Mouse (Mus musculus) limb, embryonic 15.5 days (tissue): ENCODE measurements around the gene 9530003J23Rik. TPM values are rescaled to one million over a fixed set of nuclear protein-coding genes. Genes with fewer than 3 reads are reported as not detected.
"Not testable (repeated sequence)": the region's sequence is repeated elsewhere in the genome, so short reads cannot be mapped to it uniquely, and the experiment has no call there.

Experiments used
- ATAC-seq: fragments of 200-750 bp; cut with Nextera tagmentation; 2 replicates; pipeline ENCODE4 v1.8.0; 2017; ENCODE audit warnings: low read depth, moderate TSS enrichment; ENCODE audit not compliant: insufficient number of reproducible peaks, low FRiP score, low TSS enrichment
- H3K27ac ChIP-seq: fragments of 300-500 bp; sonication (generic); 2 replicates; pipeline ENCODE4 v1.5.1; 2015; ENCODE audit warnings: moderate library complexity, mild to moderate bottlenecking, inconsistent platforms
- H3K27me3 ChIP-seq: fragments of 300-500 bp; sonication (generic); 2 replicates; pipeline ENCODE4 v1.6.1; 2015; ENCODE audit warnings: inconsistent platforms
- H3K36me3 ChIP-seq: fragments of 300-500 bp; sonication (generic); 2 replicates; pipeline ENCODE4 v1.6.1; 2015; ENCODE audit warnings: inconsistent platforms
- H3K4me1 ChIP-seq: fragments of 300-500 bp; sonication (generic); 2 replicates; pipeline ENCODE4 v1.6.1; 2015; ENCODE audit warnings: inconsistent platforms
- H3K4me2 ChIP-seq: fragments of 300-500 bp; sonication (generic); 2 replicates; pipeline ENCODE4 v1.6.1; 2015; ENCODE audit warnings: mild to moderate bottlenecking, inconsistent platforms
- H3K4me3 ChIP-seq: fragments of 300-500 bp; sonication (generic); 2 replicates; pipeline ENCODE4 v1.5.1; 2015; ENCODE audit warnings: mild to moderate bottlenecking, inconsistent platforms
- H3K9ac ChIP-seq: fragments of 300-500 bp; sonication (generic); 2 replicates; pipeline ENCODE4 v1.6.1; 2015; ENCODE audit warnings: inconsistent platforms
- H3K9me3 ChIP-seq: fragments of 300-500 bp; sonication (generic); 2 replicates; pipeline ENCODE4 v1.6.1; 2016; ENCODE audit warnings: inconsistent platforms
- WGBS: fragments of 180-500 bp; shearing (Covaris S2); methylation state at CpG from one replicate; pipeline ENCODE4 v1.1.7; 2015; 5-methylcytosine and 5-hydroxymethylcytosine counted together
- polyA plus RNA-seq: library from polyadenylated mRNA; unstranded; fragments of >200 nt; fragmentation: Nextera tagmentation; extraction: Ambion mirVana; gene quantifications from 2 replicates; pipeline ENCODE4 v1.2.1, GENCODE M21; 2015

9530003J23Rik gene
- polyA plus RNA-seq = not detected in 2 replicates

GRCm38 (mm10) chr10:117238603-117239002 lies at the start of gene 9530003J23Rik:
TSS of gene 9530003J23Rik (minus strand) at chr10:117238703.
- H3K9ac ChIP-seq = no peak within 1 kb of the TSS
- H3K9me3 ChIP-seq = no peaks in the 10 kb centered on the region
- H3K27ac ChIP-seq = no peak within 1 kb of the TSS
- no peaks in the 10 kb centered on the region for H3K27me3 ChIP-seq
- H3K4me3 ChIP-seq = no peak within 1 kb of the TSS
- WGBS = 88% methylated on average over 12 of the region's 12 CpGs
- H3K4me1 ChIP-seq = 0 out of 2 replicates have a peak, but pooled peaks cover 3% of the 10 kb centered on the region
- no peak within 1 kb of the TSS for H3K4me2 ChIP-seq
- no peaks in the 10 kb centered on the region for H3K36me3 ChIP-seq
- no peak for ATAC-seq

DNA sequence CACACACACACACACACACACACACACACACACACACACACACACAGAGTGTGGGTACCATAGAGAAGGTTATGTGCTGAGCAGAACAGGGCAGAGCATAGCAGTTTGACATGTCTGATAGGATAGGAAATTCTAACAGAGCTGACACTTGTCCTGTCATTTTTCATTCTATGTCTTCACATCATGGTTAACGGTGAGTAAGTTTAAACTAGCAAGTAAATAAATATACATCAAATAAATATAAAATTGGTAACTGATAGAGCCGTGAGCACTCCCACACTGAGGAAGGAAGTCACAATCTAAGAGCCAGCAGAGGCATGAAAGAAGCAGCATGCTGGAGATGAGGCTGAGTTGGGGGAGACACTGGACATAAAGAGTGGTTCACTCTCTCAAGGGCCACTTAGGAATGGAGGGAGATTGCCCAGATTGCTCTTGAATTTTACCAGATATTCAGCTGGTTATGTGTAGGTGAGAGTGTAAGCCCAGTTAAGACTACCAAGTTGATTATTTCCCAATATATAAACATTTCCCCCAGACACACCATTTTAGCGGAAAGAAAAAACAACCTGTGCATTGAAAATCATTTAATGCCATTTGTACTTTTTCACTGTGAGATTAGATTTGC lies 48.8 kb upstream of the 9530003J23Rik start:
- ATAC-seq = no peak
- WGBS = 84% methylated on average over 3 of the region's 3 CpGs
- Histone ChIP-seq H3K4me1 (no peaks in the 10 kb centered on the region), H3K4me3 (no peak overlapping the region), H3K27me3 (no peaks in the 10 kb centered on the region), H3K27ac (no peak overlapping the region), H3K4me2 (no peak overlapping the region), H3K9me3 (no peaks in the 10 kb centered on the region), H3K9ac (no peak overlapping the region), H3K36me3 (no peaks in the 10 kb centered on the region)

DNA sequence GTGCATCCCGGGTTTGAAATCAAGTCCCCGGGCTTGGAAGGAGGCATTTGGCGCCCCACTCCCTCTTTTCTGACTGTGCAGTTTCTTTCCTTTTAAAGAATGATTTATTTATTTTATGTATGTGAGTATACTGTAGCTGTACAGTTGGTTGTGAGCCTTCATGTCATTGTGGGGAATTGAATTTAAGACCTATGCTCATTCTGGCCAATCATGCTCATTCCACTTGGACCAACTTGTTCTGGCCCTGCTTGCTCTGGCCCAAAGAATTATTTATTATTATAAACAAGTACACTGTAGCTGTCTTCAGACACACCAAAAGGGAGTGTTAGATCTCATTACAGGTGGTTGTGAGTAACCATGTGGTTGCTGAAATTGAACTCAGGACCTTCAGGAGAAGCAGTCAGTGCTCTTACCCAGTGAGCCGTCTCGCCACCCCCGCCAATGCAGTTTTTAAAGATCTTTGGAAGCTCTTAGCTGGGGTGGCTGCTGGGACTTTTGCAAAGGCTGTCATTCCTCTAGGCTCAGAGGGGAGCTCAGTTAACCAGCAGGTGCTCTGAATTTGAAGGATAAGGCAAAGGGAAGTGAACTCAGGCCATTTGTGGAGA lies 48.0 kb upstream of the 9530003J23Rik start:
- Histone ChIP-seq H3K9me3 (no peaks in the 10 kb centered on the region), H3K4me3 (no peak overlapping the region), H3K27ac (no peak overlapping the region), H3K27me3 (no peaks in the 10 kb centered on the region), H3K4me1 (no peaks in the 10 kb centered on the region), H3K9ac (no peak overlapping the region), H3K36me3 (no peaks in the 10 kb centered on the region), H3K4me2 (no peak overlapping the region)
- WGBS = 89% methylated on average over 6 of the region's 6 CpGs
- no peak for ATAC-seq

- H3K36me3 ChIP-seq, H3K9me3 ChIP-seq: not testable (repeated sequence)
- WGBS = 78% methylated on average over 3 of the region's 7 CpGs
These were observed 47.1 kb upstream of the 9530003J23Rik start for GRCm38 (mm10) chr10:117285584-117285983.

DNA sequence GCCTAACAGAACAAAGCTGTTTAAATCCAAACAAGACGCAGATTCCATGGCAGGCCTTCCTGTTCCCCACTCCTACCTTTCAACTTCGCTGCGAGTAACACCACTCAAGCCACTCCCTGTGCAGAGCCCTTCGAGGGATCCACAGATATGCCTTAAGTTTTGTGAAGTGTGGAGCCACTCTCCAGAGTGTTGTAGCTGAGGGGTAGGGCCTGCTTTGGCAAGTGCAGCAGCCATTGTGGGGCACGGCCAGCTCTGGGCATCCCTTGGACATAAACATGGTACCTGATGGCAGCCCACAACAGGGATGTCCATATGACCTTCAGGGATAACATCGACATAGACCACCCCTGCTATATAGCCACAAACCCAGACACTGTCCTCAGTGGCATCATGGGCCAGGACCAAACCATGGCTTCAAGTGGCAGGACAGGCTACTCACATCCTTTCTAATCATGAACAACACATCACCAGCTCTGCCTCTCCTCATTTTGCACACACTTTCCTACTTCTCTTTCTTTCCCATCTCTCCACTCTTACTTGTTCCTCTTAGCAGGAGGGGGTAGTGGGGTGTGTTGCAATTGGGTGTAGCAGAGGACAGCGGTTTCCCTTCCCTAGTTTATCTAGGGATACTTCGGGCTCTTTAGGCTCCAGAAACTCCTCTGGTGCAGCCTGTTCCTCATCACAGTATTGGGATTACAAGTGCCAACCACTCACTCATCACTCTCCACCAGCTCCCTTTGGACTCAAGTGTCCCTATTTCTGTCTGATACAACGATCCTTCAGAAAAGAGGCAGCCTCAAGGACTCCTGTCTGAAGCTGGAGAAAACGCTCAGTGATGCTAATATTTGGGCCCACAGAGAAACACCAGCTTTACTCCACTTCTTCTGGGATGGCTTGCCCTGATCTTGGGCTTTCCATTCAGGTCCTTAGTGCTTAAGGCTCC lies 46.3 kb upstream of the 9530003J23Rik start:
- no peaks in the 10 kb centered on the region for H3K9me3 ChIP-seq
- WGBS = 85% methylated on average over 10 of the region's 10 CpGs
- H3K27me3 ChIP-seq = no peaks in the 10 kb centered on the region
- H3K36me3 ChIP-seq = no peaks in the 10 kb centered on the region
- no peaks in the 10 kb centered on the region for H3K4me1 ChIP-seq
- no peak overlapping the region for H3K27ac ChIP-seq
- no peak overlapping the region for H3K4me2 ChIP-seq
- no peak for ATAC-seq
- H3K9ac ChIP-seq = no peak overlapping the region
- H3K4me3 ChIP-seq = no peak overlapping the region

More at GRCm38 (mm10) chr10:117285584-117285983, 47.1 kb upstream of the 9530003J23Rik start:
- not testable (repeated sequence) for H3K4me1 ChIP-seq, H3K27me3 ChIP-seq, ATAC-seq, H3K9ac ChIP-seq, H3K27ac ChIP-seq, H3K4me3 ChIP-seq, H3K4me2 ChIP-seq

GRCm38 (mm10) chr10:117283871-117284577 lies 45.5 kb upstream of the 9530003J23Rik start:
- Histone ChIP-seq H3K4me3 (no peak overlapping the region), H3K36me3 (no peaks in the 10 kb centered on the region), H3K9me3 (no peaks in the 10 kb centered on the region), H3K4me1 (no peaks in the 10 kb centered on the region), H3K27me3 (no peaks in the 10 kb centered on the region), H3K4me2 (no peak overlapping the region), H3K9ac (no peak overlapping the region), H3K27ac (no peak overlapping the region)
- WGBS = 77% methylated on average over 7 of the region's 7 CpGs
- no peak for ATAC-seq

GRCm38 (mm10) chr10:117283196-117283595 lies 44.7 kb upstream of the 9530003J23Rik start:
- not testable (repeated sequence) for H3K27me3 ChIP-seq, H3K27ac ChIP-seq, H3K9ac ChIP-seq, H3K4me2 ChIP-seq, H3K9me3 ChIP-seq, H3K4me3 ChIP-seq, H3K4me1 ChIP-seq, H3K36me3 ChIP-seq, ATAC-seq
- WGBS = 85% methylated on average over 4 of the region's 4 CpGs

GRCm38 (mm10) chr10:117282551-117282950 lies 44.0 kb upstream of the 9530003J23Rik start:
- no peak overlapping the region for H3K9ac ChIP-seq
- WGBS = 70% methylated on average over 2 of the region's 2 CpGs
- ATAC-seq = no peak

DNA sequence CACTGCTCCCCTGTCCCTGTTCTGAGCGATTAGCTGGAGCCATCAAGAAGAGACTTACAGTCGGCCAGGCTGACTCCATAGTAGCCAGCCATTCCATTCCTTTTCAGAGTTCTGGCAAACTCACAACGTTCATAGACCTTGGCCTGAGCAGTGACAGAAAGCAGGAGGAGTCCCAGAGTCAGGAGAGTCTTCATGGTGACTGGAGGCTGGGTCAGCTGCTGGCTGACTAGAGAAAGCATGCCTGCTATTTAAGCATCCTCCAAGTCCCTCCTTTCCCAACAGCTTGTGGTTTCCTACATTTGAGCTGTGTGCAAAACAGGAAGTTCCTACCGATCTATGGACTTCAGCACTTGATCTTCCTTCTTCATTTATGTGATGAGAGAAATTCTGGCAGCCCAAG lies 43.5 kb upstream of the 9530003J23Rik start, which contains the start of gene Lyz2:
TSS of gene Lyz2 (minus strand) at position 273 of the 400 bp plus-strand sequence.
- Histone ChIP-seq H3K27ac (no peak within 1 kb of the TSS), H3K4me2 (no peak within 1 kb of the TSS), H3K36me3 (no peaks in the 10 kb centered on the region), H3K4me1 (no peaks in the 10 kb centered on the region), H3K9me3 (no peaks in the 10 kb centered on the region), H3K9ac (no peak within 1 kb of the TSS), H3K4me3 (no peak within 1 kb of the TSS), H3K27me3 (no peaks in the 10 kb centered on the region)
- ATAC-seq = no peak
- 47% methylated on average over 4 of the region's 4 CpGs for WGBS

More at GRCm38 (mm10) chr10:117282551-117282950, 44.0 kb upstream of the 9530003J23Rik start:
- H3K4me1 ChIP-seq = no peaks in the 10 kb centered on the region
- H3K4me2 ChIP-seq = no peak overlapping the region
- no peaks in the 10 kb centered on the region for H3K27me3 ChIP-seq
- H3K4me3 ChIP-seq = no peak overlapping the region
- no peak overlapping the region for H3K27ac ChIP-seq
- no peaks in the 10 kb centered on the region for H3K36me3 ChIP-seq
- no peaks in the 10 kb centered on the region for H3K9me3 ChIP-seq

GRCm38 (mm10) chr10:117281381-117281920 lies 42.9 kb upstream of the 9530003J23Rik start:
- Histone ChIP-seq H3K4me2 (no peak overlapping the region), H3K9me3 (no peaks in the 10 kb centered on the region), H3K36me3 (no peaks in the 10 kb centered on the region), H3K9ac (no peak overlapping the region), H3K27ac (no peak overlapping the region), H3K4me1 (no peaks in the 10 kb centered on the region), H3K27me3 (no peaks in the 10 kb centered on the region), H3K4me3 (no peak overlapping the region)
- no peak for ATAC-seq
- WGBS = 85% methylated on average over 7 of the region's 7 CpGs

GRCm38 (mm10) chr10:117280000-117280399 lies 41.5 kb upstream of the 9530003J23Rik start:
- ATAC-seq = no peak

More at GRCm38 (mm10) chr10:117280000-117280399, 41.5 kb upstream of the 9530003J23Rik start:
- Histone ChIP-seq H3K9me3 (no peaks in the 10 kb centered on the region), H3K9ac (no peak overlapping the region), H3K4me3 (no peak overlapping the region), H3K27me3 (no peaks in the 10 kb centered on the region), H3K4me2 (no peak overlapping the region), H3K36me3 (no peaks in the 10 kb centered on the region), H3K4me1 (no peaks in the 10 kb centered on the region), H3K27ac (no peak overlapping the region)
- 40% methylated on average over 1 of the region's 1 CpGs for WGBS
